Mouse (Mus musculus): ENCODE data around the gene Kdm2a. TPM values are rescaled to one million over a fixed set of nuclear protein-coding genes. Genes with fewer than 3 reads are reported as not detected.
"Not testable (repeated sequence)": the region's sequence is repeated elsewhere in the genome, so short reads cannot be mapped to it uniquely, and the experiment has no call there.

Kdm2a gene
- polyA plus RNA-seq, 1 experiment from 2014 or later: 10.9 TPM

DNA sequence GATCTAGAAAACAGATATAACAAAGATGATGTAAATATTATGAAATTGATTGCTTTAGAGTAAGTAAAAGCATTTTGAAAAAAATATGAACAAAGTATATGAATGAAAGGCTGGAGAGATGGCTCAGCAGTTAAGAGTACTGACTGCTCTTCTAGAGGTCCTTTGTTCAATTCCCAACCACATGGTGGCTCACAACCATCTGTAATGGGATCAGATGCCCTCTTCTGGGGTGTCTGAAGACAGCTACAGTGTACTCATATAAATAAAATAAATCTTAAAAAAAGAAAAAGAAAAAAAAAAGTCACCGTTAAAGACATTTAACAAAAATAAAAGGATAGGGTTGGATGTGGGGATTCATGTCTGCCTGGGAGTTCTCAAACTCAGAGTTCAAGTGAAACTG is 15.8 kb downstream of the Kdm2a start:
- H3K4me3 ChIP-seq (replicated peaks); H3K4me2 ChIP-seq; H3K27ac ChIP-seq; H3K27me3 ChIP-seq; H3K9me3 ChIP-seq (replicated peaks); H3K4me1 ChIP-seq (replicated peaks); DNase-seq; H3K9ac ChIP-seq; ATAC-seq (ENCODE audit: low read depth): not testable (repeated sequence)
- H3K36me3 ChIP-seq: peaks cover 28% of the 10 kb centered on the region
- 86% methylated on average over 1 of the region's 1 CpGs for WGBS (ENCODE audit: insufficient replicate concordance)

GRCm38 (mm10) chr19:4370656-4371055 is 27.4 kb downstream of the Kdm2a start:
- Histone ChIP-seq H3K9me3 (replicated peaks) (no peaks in the 10 kb centered on the region), H3K36me3 (peaks cover 6% of the 10 kb centered on the region; the same call in 1 of the 2 replicates), H3K4me2 (no peak overlapping the region), H3K4me1 (replicated peaks) (0 out of 2 replicates have a peak, but pooled peaks cover 3% of the 10 kb centered on the region), H3K4me3 (replicated peaks) (no peak overlapping the region), H3K9ac (no peak overlapping the region), H3K27me3 (no peaks in the 10 kb centered on the region), H3K27ac (no peak overlapping the region)
- 90% methylated on average over 2 of the region's 2 CpGs for WGBS (ENCODE audit: insufficient replicate concordance)
- no peak for DNase-seq
- ATAC-seq (ENCODE audit: low read depth): no peak

DNA sequence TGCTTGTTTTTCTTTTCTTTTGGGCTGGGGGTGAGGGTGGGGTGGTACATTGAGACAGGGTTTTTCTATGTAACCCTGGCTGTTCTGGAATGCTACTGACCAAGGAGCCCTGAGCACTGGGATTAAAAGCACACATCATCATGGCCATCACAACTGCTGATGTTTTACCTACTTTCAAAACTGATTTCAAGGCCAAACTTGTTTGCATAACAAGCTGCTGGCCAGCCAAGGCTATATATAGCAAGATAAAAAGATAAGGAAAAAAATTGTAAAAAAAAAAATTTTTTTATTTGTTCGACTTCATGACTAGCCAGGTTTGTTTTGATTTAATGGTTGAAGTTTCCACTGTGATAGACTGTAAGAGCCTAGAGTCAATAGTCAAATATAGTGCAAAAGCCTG is 27.8 kb downstream of the Kdm2a start:
- no peak for ATAC-seq (ENCODE audit: low read depth)
- 57% methylated on average over 1 of the region's 1 CpGs for WGBS (ENCODE audit: insufficient replicate concordance)

DNA sequence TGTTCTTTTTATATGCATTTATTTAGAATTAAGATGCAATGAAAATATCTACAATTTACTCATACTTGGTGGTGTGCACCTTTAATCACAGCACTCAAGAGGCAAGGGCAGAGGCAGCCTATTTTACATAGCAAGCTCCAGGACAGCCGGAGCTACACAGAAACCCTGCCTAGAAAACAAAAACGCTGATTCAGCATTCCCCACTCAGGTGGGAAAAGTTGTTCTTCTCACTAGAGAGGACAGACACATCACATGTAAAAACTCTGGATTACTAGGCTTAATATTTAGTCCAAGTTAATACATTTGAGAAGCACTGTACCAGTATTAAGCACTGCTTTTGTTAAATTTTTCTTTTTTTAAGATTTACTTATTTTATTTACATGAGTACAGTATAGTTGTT is 48.6 kb downstream of the Kdm2a start:
- H3K4me1 ChIP-seq (replicated peaks): peaks cover 4% of the 10 kb centered on the region; the same call in 1 of the 2 replicates
- H3K4me2 ChIP-seq: no peak overlapping the region
- no peaks in the 10 kb centered on the region for H3K9me3 ChIP-seq (replicated peaks)
- no peak overlapping the region for H3K9ac ChIP-seq
- ATAC-seq (ENCODE audit: low read depth) (no peak), DNase-seq (no peak)
- no peak overlapping the region for H3K4me3 ChIP-seq (replicated peaks)
- WGBS (ENCODE audit: insufficient replicate concordance): 73% methylated on average over 2 of the region's 2 CpGs
- peaks cover 57% of the 10 kb centered on the region for H3K36me3 ChIP-seq
- no peaks in the 10 kb centered on the region for H3K27me3 ChIP-seq
- H3K27ac ChIP-seq: no peak overlapping the region

More for the DNA sequence above, 27.8 kb downstream of the Kdm2a start:
- Histone ChIP-seq H3K9ac (no peak overlapping the region), H3K4me2 (no peak overlapping the region), H3K9me3 (replicated peaks) (no peaks in the 10 kb centered on the region), H3K36me3 (peaks cover 6% of the 10 kb centered on the region; the same call in 1 of the 2 replicates), H3K27ac (no peak overlapping the region), H3K27me3 (no peaks in the 10 kb centered on the region), H3K4me3 (replicated peaks) (no peak overlapping the region), H3K4me1 (replicated peaks) (0 out of 2 replicates have a peak, but pooled peaks cover 3% of the 10 kb centered on the region)
- DNase-seq: no peak

GRCm38 (mm10) chr19:4346479-4346878 is 51.6 kb downstream of the Kdm2a start:
- H3K27ac ChIP-seq: no peak overlapping the region
- peaks cover 4% of the 10 kb centered on the region; the same call in 1 of the 2 replicates for H3K4me1 ChIP-seq (replicated peaks)
- H3K9me3 ChIP-seq (replicated peaks): no peaks in the 10 kb centered on the region
- H3K9ac ChIP-seq: no peak overlapping the region
- H3K36me3 ChIP-seq: peaks cover 68% of the 10 kb centered on the region
- H3K4me2 ChIP-seq: no peak overlapping the region
- no peaks in the 10 kb centered on the region for H3K27me3 ChIP-seq
- ATAC-seq (ENCODE audit: low read depth) (no peak), DNase-seq (no peak)
- H3K4me3 ChIP-seq (replicated peaks): no peak overlapping the region
- WGBS (ENCODE audit: insufficient replicate concordance): 82% methylated on average over 1 of the region's 1 CpGs

DNA sequence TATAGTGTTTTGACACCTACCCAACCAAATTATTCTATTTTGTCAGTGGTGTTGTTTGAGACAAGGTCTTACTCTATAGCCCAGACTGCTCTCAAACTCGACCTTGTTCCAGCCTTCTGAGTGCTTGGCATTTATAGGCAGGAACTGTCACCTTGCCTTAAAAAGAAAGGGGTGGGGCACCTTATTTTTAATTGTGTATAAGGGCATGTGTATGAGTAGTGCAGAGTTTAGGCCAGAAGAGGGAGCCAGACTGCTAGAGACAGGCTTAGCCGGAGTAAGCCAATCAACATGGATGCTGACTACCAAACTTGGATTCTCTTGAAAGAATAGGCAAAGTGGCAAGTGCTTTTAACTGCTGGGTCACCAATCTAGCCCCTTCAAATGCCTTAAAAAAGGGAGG is 59.9 kb downstream of the Kdm2a start:
- H3K36me3 ChIP-seq: peaks cover 39% of the 10 kb centered on the region

DNA sequence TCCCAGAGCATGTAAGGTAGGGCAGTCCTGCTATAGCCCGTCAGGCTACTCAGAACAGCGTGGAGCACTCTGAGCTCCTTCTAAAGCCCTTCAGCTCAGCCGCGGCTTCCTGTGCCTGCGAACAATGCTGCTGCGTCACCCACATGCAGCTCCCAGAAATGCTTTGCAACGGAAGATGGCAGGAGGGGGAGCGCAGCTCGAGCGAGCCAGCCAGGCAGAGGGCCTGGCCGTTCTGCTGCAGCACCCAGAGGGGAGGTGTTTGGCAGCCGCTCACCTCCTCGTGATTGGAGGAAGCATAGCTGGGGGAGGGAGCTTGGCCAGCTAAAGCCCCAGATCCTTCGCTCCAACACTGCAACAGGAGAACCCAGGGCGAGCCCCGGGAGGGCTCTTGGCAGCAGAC is 64.3 kb downstream of the Kdm2a start:
- peak overlapping the region; percentile 63 for H3K4me3 ChIP-seq (replicated peaks)
- peak overlapping the region; percentile 85 for H3K27ac ChIP-seq
- H3K9me3 ChIP-seq (replicated peaks): no peaks in the 10 kb centered on the region
- H3K36me3 ChIP-seq: peaks cover 38% of the 10 kb centered on the region
- 1% methylated on average over 16 of the region's 16 CpGs for WGBS (ENCODE audit: insufficient replicate concordance)
- peak overlapping the region; percentile 77 for H3K4me2 ChIP-seq
- H3K4me1 ChIP-seq (replicated peaks): peaks cover 47% of the 10 kb centered on the region
- H3K27me3 ChIP-seq: no peaks in the 10 kb centered on the region
- H3K9ac ChIP-seq: peak overlapping the region; percentile 73
- DNase-seq: peak; percentile 85
- peak; percentile 98 for ATAC-seq (ENCODE audit: low read depth)

More for the DNA sequence above, 59.9 kb downstream of the Kdm2a start:
- no peak overlapping the region for H3K9ac ChIP-seq
- ATAC-seq (ENCODE audit: low read depth) (no peak), DNase-seq (peak; percentile 42)
- 15% methylated on average over 2 of the region's 2 CpGs for WGBS (ENCODE audit: insufficient replicate concordance)
- no peaks in the 10 kb centered on the region for H3K9me3 ChIP-seq (replicated peaks)
- H3K4me2 ChIP-seq: no peak overlapping the region
- no peak overlapping the region for H3K27ac ChIP-seq
- peaks cover 23% of the 10 kb centered on the region for H3K4me1 ChIP-seq (replicated peaks)
- no peaks in the 10 kb centered on the region for H3K27me3 ChIP-seq
- H3K4me3 ChIP-seq (replicated peaks): no peak overlapping the region

GRCm38 (mm10) chr19:4333100-4333775 is 64.8 kb downstream of the Kdm2a start:
- Histone ChIP-seq H3K4me3 (replicated peaks) (peak overlapping the region; percentile 63), H3K9ac (peak overlapping the region; percentile 73), H3K27ac (peak overlapping the region; percentile 85), H3K4me1 (replicated peaks) (peaks cover 47% of the 10 kb centered on the region), H3K9me3 (replicated peaks) (no peaks in the 10 kb centered on the region), H3K27me3 (no peaks in the 10 kb centered on the region), H3K4me2 (peak overlapping the region; percentile 77), H3K36me3 (peaks cover 40% of the 10 kb centered on the region)
- peak; percentile 28 for ATAC-seq (ENCODE audit: low read depth)
- under 1% methylated on average over 13 of the region's 13 CpGs for WGBS (ENCODE audit: insufficient replicate concordance)
- no peak for DNase-seq

GRCm38 (mm10) chr19:4332653-4333052 is 65.4 kb downstream of the Kdm2a start:
- no peaks in the 10 kb centered on the region for H3K27me3 ChIP-seq
- H3K9me3 ChIP-seq (replicated peaks): no peaks in the 10 kb centered on the region
- peak overlapping the region; percentile 73 for H3K9ac ChIP-seq
- 2% methylated on average over 4 of the region's 4 CpGs for WGBS (ENCODE audit: insufficient replicate concordance)
- H3K36me3 ChIP-seq: peaks cover 46% of the 10 kb centered on the region
- peak; percentile 29 for DNase-seq
- H3K27ac ChIP-seq: peak overlapping the region; percentile 85
- H3K4me3 ChIP-seq (replicated peaks): peak overlapping the region; percentile 63
- H3K4me1 ChIP-seq (replicated peaks): peaks cover 47% of the 10 kb centered on the region
- ATAC-seq (ENCODE audit: low read depth): peak; percentile 18; the same call in 1 of the 2 replicates
- H3K4me2 ChIP-seq: peak overlapping the region; percentile 77

- H3K9ac ChIP-seq: no peak overlapping the region
Measured at GRCm38 (mm10) chr19:4331273-4331672, 66.8 kb downstream of the Kdm2a start.

GRCm38 (mm10) chr19:4330603-4331002 is 67.5 kb downstream of the Kdm2a start:
- ATAC-seq (ENCODE audit: low read depth) (no peak), DNase-seq (no peak)
- no peak overlapping the region for H3K9ac ChIP-seq
- no peak overlapping the region for H3K27ac ChIP-seq
- peaks cover 62% of the 10 kb centered on the region for H3K36me3 ChIP-seq
- peaks cover 47% of the 10 kb centered on the region for H3K4me1 ChIP-seq (replicated peaks)
- 63% methylated on average over 2 of the region's 2 CpGs for WGBS (ENCODE audit: insufficient replicate concordance)
- no peaks in the 10 kb centered on the region for H3K27me3 ChIP-seq
- H3K4me2 ChIP-seq: no peak overlapping the region
- H3K4me3 ChIP-seq (replicated peaks): no peak overlapping the region
- no peaks in the 10 kb centered on the region for H3K9me3 ChIP-seq (replicated peaks)

More at GRCm38 (mm10) chr19:4331273-4331672, 66.8 kb downstream of the Kdm2a start:
- 77% methylated on average over 3 of the region's 3 CpGs for WGBS (ENCODE audit: insufficient replicate concordance)
- H3K9me3 ChIP-seq (replicated peaks): no peaks in the 10 kb centered on the region
- no peak overlapping the region for H3K4me2 ChIP-seq
- H3K4me1 ChIP-seq (replicated peaks): peaks cover 47% of the 10 kb centered on the region
- peaks cover 56% of the 10 kb centered on the region for H3K36me3 ChIP-seq
- ATAC-seq (ENCODE audit: low read depth) (no peak), DNase-seq (no peak)
- H3K27me3 ChIP-seq: no peaks in the 10 kb centered on the region
- H3K27ac ChIP-seq: no peak overlapping the region; the same call in 1 of the 2 replicates
- H3K4me3 ChIP-seq (replicated peaks): no peak overlapping the region

Data from liver, embryonic 13.5 days (tissue).